Mouse (Mus musculus) c-Kit-negative CD71-positive TER-119-positive erythroid progenitor cells, embryonic 14.5 days (primary cell): Measurements from ENCODE around the gene Tex28.
A peak's percentile ranks its signal among the peaks of the same experiment; 100 is the strongest.
"Not testable (repeated sequence)": the region's sequence is repeated elsewhere in the genome, so short reads cannot be mapped to it uniquely, and the experiment has no call there.

Source experiments
- DNase-seq: peaks from one replicate; pipeline ENCODE4 v3.0.0-alpha.2; 2013; ENCODE audit warnings: low read depth, low spot score

The Tex28 gene

DNA sequence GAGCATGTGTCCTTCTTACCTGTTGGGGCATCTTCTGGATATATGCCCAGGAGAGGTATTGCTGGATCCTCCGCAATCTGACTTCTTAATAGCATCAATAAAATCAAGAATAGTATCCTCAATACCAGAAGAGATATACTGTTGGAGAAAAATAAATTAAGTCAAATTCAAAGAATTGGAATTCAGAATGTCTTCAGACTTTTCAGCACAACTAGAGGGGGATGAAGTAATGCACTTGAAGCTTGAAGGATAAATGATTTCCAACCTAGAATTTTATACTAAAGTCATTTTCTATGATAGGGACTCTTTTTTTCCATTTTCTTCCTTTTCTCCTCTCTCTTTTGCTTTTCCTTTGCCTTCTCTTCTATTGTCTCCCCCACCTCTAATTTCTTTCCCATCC lies at the start of gene Tex28:
TSS of gene Tex28 (minus strand) at position 101 of the 400 bp plus-strand sequence.
- DNase-seq, result no peak

GRCm38 (mm10) chrX:74203556-74203955 lies 35.9 kb upstream of the Tex28 start:
- no peak for DNase-seq

DNA sequence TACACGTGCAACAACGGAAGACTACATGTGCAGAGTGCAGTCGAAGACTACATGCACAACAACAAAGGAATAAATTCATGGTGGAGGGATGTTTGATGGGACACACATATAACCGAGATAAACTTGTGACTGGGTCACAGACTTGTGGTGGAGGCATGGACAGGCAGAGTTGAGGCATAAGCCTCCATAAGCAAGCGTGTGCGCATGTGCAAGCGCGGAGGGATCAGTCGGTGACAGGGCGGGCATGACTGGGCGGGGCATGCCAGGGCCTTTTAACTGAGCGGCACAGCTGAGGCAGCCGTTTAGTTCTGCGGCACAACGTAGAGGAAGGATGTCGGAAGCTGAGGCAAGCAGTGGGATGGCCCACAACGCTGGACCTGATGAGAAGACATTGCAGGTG lies 9.3 kb upstream of the Tex28 start, which contains the start of gene Tktl1:
TSS of gene Tktl1 (plus strand) at position 301 of the 400 bp plus-strand sequence.
- DNase-seq, result no peak

DNA sequence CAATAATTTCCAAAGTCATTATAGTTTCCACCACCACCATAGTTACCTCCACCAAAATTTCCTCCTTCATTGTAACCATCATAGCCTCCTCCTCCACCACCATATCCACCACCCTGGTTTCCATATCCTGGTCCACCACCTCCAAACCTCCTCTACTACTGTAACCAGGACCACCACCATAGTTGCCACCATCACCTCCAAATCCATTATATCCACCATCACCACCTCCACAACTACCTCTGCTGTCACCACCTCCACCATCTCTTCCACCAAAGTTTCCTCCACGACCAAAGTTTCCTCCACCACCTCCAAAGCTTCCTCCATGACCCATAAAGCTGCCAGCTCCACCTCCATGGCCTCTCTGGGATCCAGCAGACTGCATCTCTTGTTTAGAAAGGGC lies 32.4 kb downstream of the Tex28 start, which contains the start of gene Mecp2:
TSS of gene Mecp2 (minus strand) at position 101 of the 400 bp plus-strand sequence.
- DNase-seq, result not testable (repeated sequence)

DNA sequence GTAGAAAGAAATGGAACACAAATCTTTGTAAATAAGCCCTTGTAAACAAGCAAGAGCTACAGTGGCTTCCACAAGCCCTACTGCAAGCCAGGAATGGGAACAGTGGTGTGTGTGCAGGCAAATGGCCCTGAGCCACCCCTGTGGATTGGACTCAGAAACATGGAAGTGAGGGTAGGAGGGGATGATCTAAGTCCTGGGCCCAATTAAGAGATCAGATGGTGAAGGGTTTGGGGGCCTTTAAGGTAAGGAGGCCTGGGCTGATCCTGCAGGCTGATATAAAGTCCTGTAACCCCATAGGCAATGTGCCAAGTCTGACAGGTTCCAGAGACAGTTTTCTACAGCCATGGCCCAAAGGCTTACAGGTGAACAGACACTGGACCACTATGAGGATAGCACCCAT lies 40.5 kb downstream of the Tex28 start, which contains the start of gene Opn1mw:
TSS of gene Opn1mw (plus strand) at position 301 of the 400 bp plus-strand sequence.
- no peak for DNase-seq

DNA sequence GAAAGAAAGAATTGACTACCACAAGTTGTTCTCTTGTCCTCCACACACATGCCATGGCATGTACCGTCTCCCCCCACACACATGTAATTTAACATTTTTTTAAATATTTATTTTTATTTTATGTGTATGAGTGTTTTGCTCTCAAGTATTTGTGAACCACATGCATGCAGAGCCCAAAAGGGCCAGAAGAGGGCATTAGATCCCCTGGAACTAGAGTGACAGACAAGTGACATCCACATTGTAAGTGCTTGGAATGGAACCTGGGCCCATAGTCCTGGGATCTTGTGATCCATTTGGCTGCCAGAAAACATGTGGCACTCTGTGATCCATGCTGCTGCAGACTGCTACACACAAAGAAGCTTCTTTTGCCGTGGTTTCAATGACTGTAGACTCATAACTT lies 42.7 kb downstream of the Tex28 start:
- DNase-seq, result no peak

DNA sequence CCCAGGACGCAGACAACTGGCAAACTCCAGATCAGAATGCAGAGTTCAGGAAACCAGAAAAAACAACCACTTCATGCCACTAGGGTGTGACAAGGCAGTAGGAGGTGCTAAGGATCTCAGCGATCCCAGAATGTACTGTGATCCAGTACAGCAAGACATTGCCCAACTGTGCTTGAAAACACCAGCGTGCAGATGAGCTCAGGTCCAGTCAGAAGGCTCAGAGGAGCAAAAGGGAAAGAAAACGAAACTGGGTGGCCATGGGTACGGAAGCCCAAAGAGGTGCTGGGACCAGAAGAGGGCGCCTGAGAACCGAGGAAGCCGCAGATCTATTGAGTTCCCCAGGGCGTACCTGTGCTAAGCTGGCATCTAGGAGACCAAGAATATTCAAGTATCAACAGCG lies 52.1 kb downstream of the Tex28 start:
- peak; percentile 13 for DNase-seq

- no peak for DNase-seq
These were observed 53.6 kb downstream of the Tex28 start for GRCm38 (mm10) chrX:74114036-74114435.

GRCm38 (mm10) chrX:74108747-74109146 lies 58.9 kb downstream of the Tex28 start:
- DNase-seq, result no peak

DNA sequence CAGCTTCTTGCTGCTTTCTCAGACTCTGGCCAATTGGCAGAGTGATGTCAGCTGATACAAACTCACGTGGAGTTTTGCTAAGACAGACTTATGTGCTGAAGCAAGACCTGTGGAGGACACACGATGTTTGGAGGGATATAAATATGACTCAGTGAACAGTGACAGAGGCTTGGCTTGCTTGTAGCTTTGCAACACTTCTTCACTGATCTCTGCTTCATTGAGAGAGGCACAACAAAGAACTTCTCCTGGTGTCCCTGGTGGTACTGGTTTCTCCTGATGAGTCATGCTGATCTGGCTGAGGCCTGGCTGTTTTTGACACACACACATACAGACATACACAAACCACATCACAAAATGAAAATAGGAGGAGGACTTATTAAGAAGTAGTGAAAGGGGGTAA lies 61.7 kb downstream of the Tex28 start:
- no peak for DNase-seq

- DNase-seq, result no peak
These were observed 64.0 kb downstream of the Tex28 start for GRCm38 (mm10) chrX:74103457-74104188.
